Mouse (Mus musculus): ENCODE data around the gene Amph. TPM values are rescaled to one million over a fixed set of nuclear protein-coding genes. Genes with fewer than 3 reads are reported as not detected.

The Amph gene
- total RNA-seq, 2 experiments from 2014 or later, result not detected

Other genes with a start within 250 kb of the Amph start
- 10.1 and 24.7 TPM in 2 replicates for gene Vps41, start 230.9 kb upstream of the Amph start, total RNA-seq (2015; ENCODE audit: low replicate concordance)
- 12.2 and 14.5 TPM in 2 replicates for gene Vps41, start 230.9 kb upstream of the Amph start, total RNA-seq (2017; ENCODE audit: low replicate concordance)